8 mouse cellular contexts compared by ENCODE assay signal in genomic region chr15:96284711-96285322, GRCm38 (mm10). TPM values are rescaled to one million over a fixed set of nuclear protein-coding genes. Genes with fewer than 3 reads are reported as not detected.
DNase-seq lines count a peak whose midpoint lies in the region; ATAC-seq and TF ChIP-seq lines count a peak whose summit lies in the region.

No protein-coding gene starts in this region.

- peak overlapping the region; percentile 100 for H3K27ac ChIP-seq in bone marrow, adult 2 months (ENCODE audit: control insufficient read depth, insufficient read depth, low read depth, low read length, poor library complexity)
- peak overlapping the region; percentile 100 for H3K27ac ChIP-seq in intestine, postnatal 0 days (ENCODE audit: low read depth, low read length)
- peak overlapping the region; percentile 98 for H3K27ac ChIP-seq in liver, embryonic 13.5 days
- peak overlapping the region; percentile 100 for H3K27ac ChIP-seq in neural tube, embryonic 13.5 days (replicated peaks)

- peak overlapping the region; percentile 81 for H3K4me2 ChIP-seq in intestine, postnatal 0 days (replicated peaks; ENCODE audit: low read depth)
- H3K4me2 ChIP-seq in liver, embryonic 13.5 days: peak overlapping the region; percentile 90
- peak overlapping the region; percentile 84 for H3K4me2 ChIP-seq in neural tube, embryonic 13.5 days

- peak; percentile 12; the same call in 1 of the 2 replicates for ATAC-seq in intestine, postnatal 0 days
- peak; percentile 21 for ATAC-seq in liver, embryonic 13.5 days (ENCODE audit: low read depth)
- peak; percentile 25 for ATAC-seq in neural tube, embryonic 13.5 days (ENCODE audit: low read depth)
- ATAC-seq in monocyte, adult 5-6 weeks (replicated peaks; ENCODE audit: insufficient number of reproducible peaks, low FRiP score, low TSS enrichment, poor library complexity, severe bottlenecking): no peak; the same call in 1 of the 2 replicates

- H3K36me3 ChIP-seq in intestine, postnatal 0 days (ENCODE audit: control insufficient read depth, insufficient read depth): peaks cover 3% of the 10 kb centered on the region; the same call in 1 of the 2 replicates
- peaks cover 27% of the 10 kb centered on the region for H3K36me3 ChIP-seq in liver, embryonic 13.5 days
- peaks cover 13% of the 10 kb centered on the region for H3K36me3 ChIP-seq in neural tube, embryonic 13.5 days

- H3K9ac ChIP-seq in intestine, postnatal 0 days (ENCODE audit: low read depth, low read length): peak overlapping the region; percentile 99
- peak overlapping the region; percentile 98 for H3K9ac ChIP-seq in liver, embryonic 13.5 days
- H3K9ac ChIP-seq in neural tube, embryonic 13.5 days: peak overlapping the region; percentile 100

- H3K4me1 ChIP-seq in bone marrow, adult 2 months (ENCODE audit: control insufficient read depth, insufficient read depth, low read length): peaks cover 4% of the 10 kb centered on the region; the same call in 1 of the 2 replicates
- H3K4me1 ChIP-seq in intestine, postnatal 0 days (replicated peaks; ENCODE audit: control insufficient read depth, insufficient read depth, low read length): peaks cover 5% of the 10 kb centered on the region; the same call in 1 of the 2 replicates
- peaks cover 47% of the 10 kb centered on the region for H3K4me1 ChIP-seq in liver, embryonic 13.5 days (replicated peaks)
- peaks cover 41% of the 10 kb centered on the region for H3K4me1 ChIP-seq in neural tube, embryonic 13.5 days (replicated peaks)

- H3K27me3 ChIP-seq in intestine, postnatal 0 days (replicated peaks; ENCODE audit: control insufficient read depth, insufficient read depth, low read length): no peaks in the 10 kb centered on the region
- no peaks in the 10 kb centered on the region for H3K27me3 ChIP-seq in liver, embryonic 13.5 days
- no peaks in the 10 kb centered on the region for H3K27me3 ChIP-seq in neural tube, embryonic 13.5 days

- peak; percentile 15 for DNase-seq in ovary, adult 18-20 months (ENCODE audit: low spot score)
- DNase-seq in ovary, postnatal 36 days (ENCODE audit: low spot score): no peak
- DNase-seq in forelimb bud, embryonic 11.5 days (ENCODE audit: low read depth, low spot score): peak; percentile 36
- peak; percentile 54 for DNase-seq in liver, embryonic 13.5 days

- TF ChIP-seq CTCF in bone marrow, adult 2 months (IDR thresholded peaks at IDR 0.05; ENCODE audit: control insufficient read depth, insufficient read depth, low read length): no peak
- TF ChIP-seq CTCF in intestine, postnatal 0 days (IDR thresholded peaks at IDR 0.05; ENCODE audit: low read depth): no peak

- no peaks in the 10 kb centered on the region for H3K9me3 ChIP-seq in intestine, postnatal 0 days (ENCODE audit: control insufficient read depth)
- no peaks in the 10 kb centered on the region for H3K9me3 ChIP-seq in liver, embryonic 13.5 days (replicated peaks)
- no peaks in the 10 kb centered on the region for H3K9me3 ChIP-seq in neural tube, embryonic 13.5 days

- under 1% methylated on average over 67 of the region's 67 CpGs for WGBS in bone marrow, adult 2 months
- WGBS in intestine, postnatal 0 days: under 1% methylated on average over 65 of the region's 67 CpGs
- under 1% methylated on average over 67 of the region's 67 CpGs for WGBS in liver, embryonic 13.5 days (ENCODE audit: insufficient replicate concordance)
- under 1% methylated on average over 43 of the region's 67 CpGs for WGBS in neural tube, embryonic 13.5 days

- peak overlapping the region; percentile 89 for H3K4me3 ChIP-seq in bone marrow, adult 2 months (replicated peaks; ENCODE audit: control insufficient read depth, low read depth, low read length)
- H3K4me3 ChIP-seq in intestine, postnatal 0 days (ENCODE audit: low read depth, low read length): peak overlapping the region; percentile 84
- H3K4me3 ChIP-seq in liver, embryonic 13.5 days (replicated peaks): peak overlapping the region; percentile 92
- peak overlapping the region; percentile 93 for H3K4me3 ChIP-seq in neural tube, embryonic 13.5 days

- peak; percentile 62; the same call in 1 of the 2 replicates for TF ChIP-seq POLR2A in bone marrow, adult 2 months (IDR thresholded peaks at IDR 0.05; ENCODE audit: borderline replicate concordance, control insufficient read depth, low read depth, low read length)

RNA-seq across cellular contexts. Expression of gene Arid2, which starts 2.5 kb away (rescaled TPM):
- 22.8 and 27.4 TPM in 2 replicates for polyA plus RNA-seq in bone marrow, adult 2 months (2011; ENCODE audit: insufficient read depth, insufficient read length, low replicate concordance, missing spikeins)
- polyA plus RNA-seq in intestine, postnatal 0 days (2015; fragmentation: Nextera tagmentation; extraction: Ambion mirVana): 9.4 and 10.0 TPM in 2 replicates
- 7.9 and 9.6 TPM in 2 replicates for polyA plus RNA-seq in liver, embryonic 13.5 days (2015; fragmentation: Nextera tagmentation; extraction: Ambion mirVana)
- polyA plus RNA-seq in neural tube, embryonic 13.5 days (2015; fragmentation: Nextera tagmentation; extraction: Ambion mirVana): 23.9 and 27.0 TPM in 2 replicates
- total RNA-seq in monocyte, adult 5-6 weeks (2017): 19.6 to 44.6 TPM (median 31.3 TPM) in 3 replicates
